Mouse (Mus musculus): ENCODE measurements at regions not wholly inside any gene's neighbourhood (a gene's known extent, or its start where the extent isn't known, plus 50 kb on each side); places are given as distances from the start of the nearest gene placed in this dataset.

- DNase-seq (ENCODE audit: extremely low spot score in 1 of 2, low spot score in 1 of 2) = peak in 1 of 2 experiments; percentile 76
Measured at GRCm38 (mm10) chr2:99236968-99237367, 569.9 kb upstream of the Gm10800 start.
